Mouse (Mus musculus) CH12.LX (cell line): ENCODE data around the gene Sypl. TPM values are rescaled to one million over a fixed set of nuclear protein-coding genes. Genes with fewer than 3 reads are reported as not detected.

Experiments used
- DNase-seq: peaks from one replicate; pipeline ENCODE4 v3.0.0-alpha.2; 2013; ENCODE audit errors: extremely low read depth
- H3K27ac ChIP-seq: 2 replicates; pipeline ENCODE4 v1.5.1; 2012; ENCODE audit warnings: low read depth, mild to moderate bottlenecking, control low read depth, moderate library complexity; ENCODE audit not compliant: insufficient read depth
- H3K27me3 ChIP-seq: replicated peaks from 2 replicates; pipeline ENCODE3; 2012; ENCODE audit warnings: inconsistent platforms
- H3K36me3 ChIP-seq, 2 experiments: replicated peaks in 1 of 2; 2 replicates each; pipeline versions ENCODE3 to v1.6.1; 2012; ENCODE audit warnings: inconsistent platforms in 1 of 2, low read length in 1 of 2, mild to moderate bottlenecking in 1 of 2, mixed read lengths in 1 of 2, moderate library complexity in 1 of 2; ENCODE audit not compliant: control insufficient read depth in 1 of 2, insufficient read depth in 1 of 2
- H3K4me1 ChIP-seq, 2 experiments: 2 replicates each; pipeline ENCODE4 v1.6.1; 2012; ENCODE audit warnings: inconsistent platforms in 1 of 2, moderate library complexity in 1 of 2; ENCODE audit not compliant: insufficient read depth in 2 of 2, control insufficient read depth in 1 of 2
- H3K4me2 ChIP-seq: 2 replicates; pipeline ENCODE4 v1.6.1; 2012; ENCODE audit warnings: low read depth, mild to moderate bottlenecking, control low read depth; ENCODE audit not compliant: poor library complexity, insufficient read depth, severe bottlenecking
- H3K4me3 ChIP-seq, 3 experiments: fragments of 150-350 bp in 1 of 3; sonication (generic) in 1 of 3; replicated peaks in 1 of 3; 2 replicates each; pipeline versions ENCODE3 to v1.5.1; 2011 to 2012; ENCODE audit warnings: low read depth in 2 of 3, low read length in 2 of 3, mild to moderate bottlenecking in 2 of 3, moderate library complexity in 2 of 3, control low read depth in 1 of 3, improper control_type of control experiment in 1 of 3, inconsistent platforms in 1 of 3, mixed read lengths in 1 of 3; ENCODE audit not compliant: poor library complexity in 1 of 3
- H3K79me2 ChIP-seq: replicated peaks from 2 replicates; pipeline ENCODE4 v1.6.1; 2012; ENCODE audit warnings: mild to moderate bottlenecking, moderate library complexity; ENCODE audit not compliant: control insufficient read depth, poor library complexity, insufficient read depth, severe bottlenecking; ENCODE audit errors: extremely low read depth
- H3K9ac ChIP-seq: 2 replicates; pipeline ENCODE4 v1.6.1; 2012; ENCODE audit warnings: low read depth, mild to moderate bottlenecking, control low read depth, moderate library complexity; ENCODE audit not compliant: insufficient read depth
- H3K9me3 ChIP-seq: replicated peaks from 2 replicates; pipeline ENCODE3; 2012; ENCODE audit warnings: low read length, inconsistent platforms, mixed read lengths
- CHD1 ChIP-seq: IDR thresholded peaks from 2 replicates; pipeline ENCODE4 v1.6.1; 2012; ENCODE audit warnings: low read depth, low read length, improper control_type of control experiment, inconsistent platforms
- CTCF ChIP-seq, 2 experiments: IDR thresholded peaks in 1 of 2; conservative IDR thresholded peaks in 1 of 2; 2 replicates each; pipeline ENCODE4 v1.5.1; 2011 to 2012; ENCODE audit warnings: low read depth in 2 of 2, low read length in 2 of 2, improper control_type of control experiment in 1 of 2, inconsistent platforms in 1 of 2, mild to moderate bottlenecking in 1 of 2, moderate library complexity in 1 of 2
- ELF1 ChIP-seq: IDR thresholded peaks from 2 replicates; pipeline ENCODE4 v1.6.1; 2014; ENCODE audit warnings: low read depth, mild to moderate bottlenecking, inconsistent platforms, low read length, improper control_type of control experiment
- ETS1 ChIP-seq: conservative IDR thresholded peaks from 2 replicates; pipeline ENCODE4 v1.6.1; 2012; ENCODE audit warnings: low read depth, mild to moderate bottlenecking, inconsistent platforms, low read length, improper control_type of control experiment, moderate library complexity
- HCFC1 ChIP-seq: IDR thresholded peaks from 2 replicates; pipeline ENCODE4 v1.6.1; 2012; ENCODE audit warnings: low read depth, mild to moderate bottlenecking, inconsistent platforms, low read length, improper control_type of control experiment
- IRF4 ChIP-seq: IDR thresholded peaks from 2 replicates; pipeline ENCODE4 v1.6.1; 2014; ENCODE audit warnings: low read depth, mild to moderate bottlenecking, inconsistent platforms, low read length, improper control_type of control experiment
- JUND ChIP-seq: conservative IDR thresholded peaks from 2 replicates; pipeline ENCODE4 v1.6.1; 2011; ENCODE audit warnings: low read depth, low read length, improper control_type of control experiment
- KAT2A ChIP-seq: IDR thresholded peaks from 2 replicates; pipeline ENCODE4 v1.6.1; 2012; ENCODE audit warnings: low read length, improper control_type of control experiment, inconsistent platforms; ENCODE audit not compliant: insufficient replicate concordance
- NRF1 ChIP-seq: IDR thresholded peaks from 2 replicates; pipeline ENCODE4 v1.6.1; 2014; ENCODE audit warnings: low read depth, mild to moderate bottlenecking, inconsistent platforms, low read length, improper control_type of control experiment, moderate library complexity
- POLR2A ChIP-seq: IDR thresholded peaks from 2 replicates; pipeline ENCODE4 v1.6.1; 2011; ENCODE audit warnings: low read depth, mild to moderate bottlenecking, improper control_type of control experiment, low read length
- POLR2AphosphoS2 ChIP-seq: IDR thresholded peaks from 2 replicates; pipeline ENCODE4 v1.6.1; 2011; ENCODE audit warnings: low read depth, low read length, improper control_type of control experiment
- RAD21 ChIP-seq: IDR thresholded peaks from 2 replicates; pipeline ENCODE4 v1.6.1; 2011; ENCODE audit warnings: low read depth, mild to moderate bottlenecking, low read length, improper control_type of control experiment, moderate library complexity
- SIN3A ChIP-seq: IDR thresholded peaks from 2 replicates; pipeline ENCODE4 v1.6.1; 2012; ENCODE audit warnings: low read length, improper control_type of control experiment, inconsistent platforms
- SMC3 ChIP-seq: IDR thresholded peaks from 2 replicates; pipeline ENCODE4 v1.6.1; 2011; ENCODE audit warnings: low read depth, low read length, improper control_type of control experiment
- TCF12 ChIP-seq: IDR thresholded peaks from 2 replicates; pipeline ENCODE4 v1.6.1; 2014; ENCODE audit warnings: low read depth, mild to moderate bottlenecking, inconsistent platforms, low read length, improper control_type of control experiment
- USF1 ChIP-seq: IDR thresholded peaks from 2 replicates; pipeline ENCODE4 v1.6.1; 2014; ENCODE audit warnings: low read depth, mild to moderate bottlenecking, inconsistent platforms, low read length, improper control_type of control experiment
- USF2 ChIP-seq: conservative IDR thresholded peaks from 2 replicates; pipeline ENCODE4 v1.6.1; 2011; ENCODE audit warnings: low read depth, low read length, improper control_type of control experiment
- dilution Hi-C: fragments of 300-500 bp; cut with MboI; formaldehyde crosslinking; loops from 2 replicates; pipeline ENCODE4 v1.14.3; 2020; ENCODE audit warnings: low sequenced_read_pairs; ENCODE audit not compliant: extremely low pct_unique_long_range_greater_than_20kb, extremely low pct_ligation_motif_present
- in situ Hi-C: fragments of 300-500 bp; cut with MboI; formaldehyde crosslinking; loops from 3 replicates; pipeline ENCODE4 v1.14.3; 2019; ENCODE audit warnings: low sequenced_read_pairs, low pct_ligation_motif_present, low pct_unique_long_range_greater_than_20kb, mixed read lengths
- polyA plus RNA-seq: library from polyadenylated mRNA; unstranded; fragments of >175 nt; gene quantifications from 2 replicates; pipeline ENCODE4 v1.2.1, GENCODE M21; 2012; ENCODE audit warnings: low read depth; ENCODE audit not compliant: insufficient read length
- total RNA-seq, 2 experiments: library from RNA; depleted of rRNA; stranded (reverse); fragments of 300-350 nt in 1 of 2; fragments of >200 nt in 1 of 2; gene quantifications; 2 replicates each; pipeline ENCODE4 v1.2.3; 2012 to 2014

Sypl gene
- total and polyA plus RNA-seq, 3 experiments, result 7.5 to 33.4 (median 25.8) TPM

DNA sequence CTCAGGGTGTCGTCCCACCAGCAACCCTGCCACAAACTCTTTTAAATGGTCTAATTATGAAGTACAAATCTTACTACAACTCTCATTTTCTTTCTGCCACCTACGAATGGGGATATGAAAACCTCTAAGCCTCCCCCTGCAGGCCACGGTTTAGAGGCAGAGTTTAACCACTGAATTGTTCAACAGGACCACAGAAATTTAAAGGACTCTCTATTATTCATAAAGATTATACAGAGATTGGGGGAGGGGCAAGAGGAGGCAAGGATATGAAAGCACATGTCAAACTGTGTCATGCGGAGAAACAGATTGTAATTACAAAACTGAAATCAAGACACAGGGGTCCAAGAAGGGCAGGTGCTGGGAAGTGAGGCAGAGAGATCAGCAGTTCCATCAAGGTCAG lies 7.3 kb upstream of the Sypl start (continued):
- no peak for TF ChIP-seq USF1
- no peak for TF ChIP-seq JUND
- TF ChIP-seq ELF1, result no peak
- TF ChIP-seq ETS1, result no peak
- no peak for TF ChIP-seq POLR2AphosphoS2
- no peak for TF ChIP-seq RAD21
- no peak for TF ChIP-seq USF2
- TF ChIP-seq NRF1, result no peak

DNA sequence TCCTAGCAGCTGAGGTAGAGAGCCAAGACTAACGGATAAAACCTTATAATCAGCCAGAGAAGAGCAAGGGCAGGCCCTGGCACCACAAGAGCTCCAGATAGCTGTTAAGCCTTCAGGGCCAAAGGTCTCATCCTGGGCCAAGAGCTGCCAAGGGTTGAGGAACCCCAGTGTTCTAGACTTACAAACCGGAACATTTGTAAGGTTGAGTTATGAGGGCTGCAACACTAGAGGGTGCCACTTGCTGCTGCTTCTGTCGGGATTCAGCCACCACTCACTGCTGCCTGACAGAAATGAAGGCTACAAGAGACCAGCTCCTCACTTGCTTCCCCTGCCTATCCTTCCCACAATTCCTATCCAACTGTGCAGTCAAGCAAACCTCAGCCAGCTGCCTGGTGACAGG lies 1.3 kb upstream of the Sypl start:
- peaks cover 5% of the 10 kb centered on the region; the same call in 1 of the 2 replicates for H3K79me2 ChIP-seq
- DNase-seq, result peak; percentile 62
- no peak overlapping the region for H3K27ac ChIP-seq
- no peaks in the 10 kb centered on the region for H3K27me3 ChIP-seq
- dilution Hi-C loops (no loop called here), in situ Hi-C loops (loop anchor here (5.0 kb wide), 1 partner anchor 60 kb away; no protein-coding TSS in a partner anchor)
- H3K9ac ChIP-seq, result no peak overlapping the region
- H3K4me3 ChIP-seq, result no peak overlapping the region
- TF ChIP-seq HCFC1, result no peak
- TF ChIP-seq RAD21, result peak; percentile 83
- TF ChIP-seq SMC3, result peak; percentile 85
- no peak for TF ChIP-seq KAT2A
- TF ChIP-seq SIN3A, result 0 out of 2 replicates have a peak, but pooled peaks have one; percentile 18
- TF ChIP-seq CTCF (conservative IDR thresholded peaks at IDR 0.05 in 1 of 2, IDR thresholded peaks at IDR 0.05 in 1 of 2; ENCODE audit: low read depth in 2 of 2, low read length in 2 of 2), result peak in 1 of 2 experiments; percentile 84; a peak in 2 of 4 replicates
- peaks cover 0 to 2% of the 10 kb centered on the region in 2 experiments for H3K36me3 ChIP-seq
- peak overlapping the region; percentile 53 for H3K4me2 ChIP-seq
- peaks cover 2 to 28% of the 10 kb centered on the region in 2 experiments for H3K4me1 ChIP-seq
- peaks cover 2% of the 10 kb centered on the region for H3K9me3 ChIP-seq

DNA sequence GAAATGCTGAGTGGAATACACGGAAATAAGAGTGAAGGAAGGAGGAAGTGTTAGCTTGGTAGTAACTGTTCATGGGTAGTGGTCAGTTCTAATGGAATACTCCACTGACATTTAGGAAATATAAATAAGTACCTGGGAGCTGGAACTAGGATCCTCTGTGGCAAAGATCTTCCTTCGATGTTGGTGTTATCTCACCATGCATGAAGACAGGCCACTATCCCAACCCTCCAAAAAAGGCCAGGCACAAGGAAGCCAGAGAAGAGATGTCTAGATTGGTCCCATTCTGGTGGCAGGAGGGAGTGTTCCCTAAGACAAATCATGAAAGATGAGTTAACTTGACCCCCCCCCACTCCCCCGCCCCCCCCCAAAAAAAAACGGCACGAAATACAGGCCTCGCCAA lies 625 bp upstream of the Sypl start:
- in situ Hi-C loops (loop anchor here (5.0 kb wide), 1 partner anchor 59 kb away; no protein-coding TSS in a partner anchor), dilution Hi-C loops (no loop called here)
- peaks cover 5% of the 10 kb centered on the region; the same call in 1 of the 2 replicates for H3K79me2 ChIP-seq
- no peak overlapping the region for H3K27ac ChIP-seq
- peak overlapping the region; percentile 85 for H3K4me2 ChIP-seq
- H3K4me3 ChIP-seq, result peak overlapping the region; percentile 68 to 77 (median 74)
- peak overlapping the region; percentile 51; the same call in 1 of the 2 replicates for H3K9ac ChIP-seq
- TF ChIP-seq POLR2A (no peak), CHD1 (no peak), RAD21 (no peak), USF2 (no peak), IRF4 (no peak), TCF12 (no peak)
- peaks cover 0 to 2% of the 10 kb centered on the region in 2 experiments for H3K36me3 ChIP-seq
- no peaks in the 10 kb centered on the region for H3K9me3 ChIP-seq
- DNase-seq, result no peak
- no peaks in the 10 kb centered on the region for H3K27me3 ChIP-seq
- peaks cover 2 to 28% of the 10 kb centered on the region in 2 experiments for H3K4me1 ChIP-seq
